Mouse (Mus musculus): ENCODE data around the gene Plpp6. TPM values are rescaled to one million over a fixed set of nuclear protein-coding genes. Genes with fewer than 3 reads are reported as not detected.

Plpp6 gene
- total RNA-seq, 2 experiments from 2014 or later: 5.9 to 6.8 TPM

Other genes with a start within 250 kb of the Plpp6 start
- 1 to 10 TPM in 1 of 2 experiments, under 1 TPM in 1; 0.87 to 1.0 TPM for gene Slc1a1, start 128.9 kb upstream of the Plpp6 start, total RNA-seq (2021)
- gene 4430402I18Rik, start 3.8 kb downstream of the Plpp6 start, total RNA-seq (2021): 10 to 100 TPM; 20.9 to 25.4 TPM
- gene Cdc37l1, start 26.4 kb downstream of the Plpp6 start, total RNA-seq (2021): 10 to 100 TPM; 58.5 to 64.7 TPM
- 100 to 1,000 TPM in 1 of 2 experiments, 10 to 100 TPM in 1; 97.3 to 109 TPM for gene Ak3, start 84.0 kb downstream of the Plpp6 start, total RNA-seq (2021)
- gene Rcl1, start 137.4 kb downstream of the Plpp6 start, total RNA-seq (2021): 1 to 10 TPM; 4.7 to 5.7 TPM